Mouse (Mus musculus) bone marrow, adult 2 months (tissue): ENCODE data around the gene Melk. TPM values are rescaled to one million over a fixed set of nuclear protein-coding genes. Genes with fewer than 3 reads are reported as not detected.
A peak's percentile ranks its signal among the peaks of the same experiment; 100 is the strongest.

ENCODE experiments used
- H3K27ac ChIP-seq: fragments of 200-500 bp; 2 replicates; pipeline ENCODE4 v1.5.1; 2012; ENCODE audit warnings: low read depth, mild to moderate bottlenecking, control low read depth, inconsistent platforms, low read length; ENCODE audit not compliant: control insufficient read depth, poor library complexity, insufficient read depth
- H3K4me1 ChIP-seq: fragments of 200-500 bp; 2 replicates; pipeline ENCODE4 v1.6.1; 2011; ENCODE audit warnings: low read length; ENCODE audit not compliant: control insufficient read depth, insufficient read depth
- H3K4me3 ChIP-seq: fragments of 200-500 bp; replicated peaks from 2 replicates; pipeline ENCODE3; 2011; ENCODE audit warnings: mild to moderate bottlenecking, low read depth, low read length, control low read depth; ENCODE audit not compliant: control insufficient read depth
- CTCF ChIP-seq: fragments of 200-500 bp; IDR thresholded peaks from 2 replicates; pipeline ENCODE4 v1.5.1; 2011; ENCODE audit warnings: low read length, control low read depth; ENCODE audit not compliant: control insufficient read depth, insufficient read depth
- POLR2A ChIP-seq: fragments of 200-500 bp; IDR thresholded peaks from 2 replicates; pipeline ENCODE4 v1.6.1; 2011; ENCODE audit warnings: low read depth, mild to moderate bottlenecking, control low read depth, low read length, borderline replicate concordance; ENCODE audit not compliant: control insufficient read depth
- WGBS: fragments of 180-500 bp; shearing (Covaris S2); methylation state at CpG from one replicate; pipeline ENCODE4 v1.1.7; 2018; 5-methylcytosine and 5-hydroxymethylcytosine counted together
- polyA plus RNA-seq: library from polyadenylated mRNA; stranded (reverse); fragments of >200 nt; gene quantifications from 2 replicates; pipeline ENCODE4 v1.2.4, GENCODE M21; 2011; ENCODE audit warnings: low replicate concordance; ENCODE audit not compliant: missing spikeins, insufficient read depth, insufficient read length

The Melk gene
- polyA plus RNA-seq, result 9.8 and 10.8 TPM in 2 replicates

DNA sequence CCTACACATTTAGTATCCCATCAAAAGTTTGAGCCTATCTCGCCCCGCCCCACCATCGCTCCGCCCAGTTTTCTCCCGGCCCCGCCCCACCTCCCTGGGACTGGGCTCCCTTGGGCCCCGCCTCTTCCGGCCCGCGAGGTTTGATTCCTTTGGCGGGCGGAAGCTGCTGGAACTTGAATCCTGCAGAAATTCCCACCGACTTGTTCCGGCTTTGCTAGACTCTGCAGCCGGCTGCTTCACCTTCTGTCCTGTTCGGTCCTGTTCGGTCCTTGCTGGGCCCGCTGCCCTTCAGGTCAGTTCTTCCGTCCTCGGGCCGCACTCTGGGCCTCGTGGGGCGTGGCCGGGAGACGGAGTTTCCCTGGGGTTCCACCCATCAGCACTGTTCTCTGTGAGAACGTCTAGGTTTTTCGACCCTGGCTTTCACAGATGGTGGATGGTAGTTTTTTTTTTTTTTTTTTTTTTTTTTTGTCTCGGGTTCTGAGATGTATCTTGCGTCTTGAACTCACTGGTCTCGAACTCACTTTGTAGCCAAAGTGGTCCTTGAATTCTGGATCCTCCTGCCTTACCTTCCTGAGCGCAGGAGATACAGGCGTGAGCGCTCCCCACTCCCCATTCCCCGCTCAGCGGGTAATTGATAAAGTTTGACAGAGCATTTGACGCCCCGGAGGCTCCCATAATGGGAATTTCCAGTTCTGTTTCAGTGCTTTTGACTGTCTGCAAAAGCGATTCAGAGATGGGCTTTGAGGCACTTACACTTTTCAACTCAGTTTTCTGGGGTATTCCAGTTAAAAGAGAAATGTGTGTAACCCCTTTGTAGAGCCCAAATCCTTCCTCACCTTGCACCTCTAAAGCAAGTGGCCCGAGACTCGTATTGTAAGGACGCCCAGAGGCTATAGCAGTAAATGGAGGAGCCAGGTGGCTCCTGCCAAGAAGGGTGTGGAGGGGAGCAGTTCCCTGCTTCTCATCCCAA lies at the start of gene Melk:
TSS of gene Melk (plus strand) at position 96 of the 970 bp plus-strand sequence.
- Histone ChIP-seq H3K4me1 (no peaks in the 10 kb centered on the region), H3K4me3 (peak within 1 kb of the TSS; percentile 88), H3K27ac (peak within 1 kb of the TSS; percentile 33; the same call in 1 of the 2 replicates)
- WGBS, result 3% methylated on average over 41 of the region's 41 CpGs
- no peak for TF ChIP-seq POLR2A
- no peak for TF ChIP-seq CTCF

DNA sequence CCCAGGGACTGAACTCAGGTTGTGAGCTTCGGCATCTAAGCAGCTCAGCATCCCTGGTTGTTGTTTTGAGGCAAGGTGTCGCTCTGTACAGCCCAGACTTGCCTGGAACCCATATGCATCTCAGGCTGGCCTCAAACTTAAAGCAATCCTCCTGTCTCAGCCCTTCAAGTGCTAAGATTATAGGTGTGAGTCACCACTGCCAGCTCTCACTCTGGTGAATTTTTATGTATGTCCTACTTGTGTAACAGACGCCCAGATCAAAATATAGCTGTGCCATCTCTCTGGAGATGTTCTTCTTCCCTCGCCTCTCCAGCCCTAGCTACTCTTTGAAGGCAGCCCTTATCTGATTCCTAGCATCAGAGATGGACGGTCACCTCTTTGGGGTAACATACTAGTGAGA lies 49.2 kb upstream of the Melk start:
- TF ChIP-seq CTCF (no peak), POLR2A (no peak)
- WGBS, result 69% methylated on average over 5 of the region's 5 CpGs
- Histone ChIP-seq H3K4me1 (no peaks in the 10 kb centered on the region), H3K27ac (no peak overlapping the region), H3K4me3 (no peak overlapping the region)

DNA sequence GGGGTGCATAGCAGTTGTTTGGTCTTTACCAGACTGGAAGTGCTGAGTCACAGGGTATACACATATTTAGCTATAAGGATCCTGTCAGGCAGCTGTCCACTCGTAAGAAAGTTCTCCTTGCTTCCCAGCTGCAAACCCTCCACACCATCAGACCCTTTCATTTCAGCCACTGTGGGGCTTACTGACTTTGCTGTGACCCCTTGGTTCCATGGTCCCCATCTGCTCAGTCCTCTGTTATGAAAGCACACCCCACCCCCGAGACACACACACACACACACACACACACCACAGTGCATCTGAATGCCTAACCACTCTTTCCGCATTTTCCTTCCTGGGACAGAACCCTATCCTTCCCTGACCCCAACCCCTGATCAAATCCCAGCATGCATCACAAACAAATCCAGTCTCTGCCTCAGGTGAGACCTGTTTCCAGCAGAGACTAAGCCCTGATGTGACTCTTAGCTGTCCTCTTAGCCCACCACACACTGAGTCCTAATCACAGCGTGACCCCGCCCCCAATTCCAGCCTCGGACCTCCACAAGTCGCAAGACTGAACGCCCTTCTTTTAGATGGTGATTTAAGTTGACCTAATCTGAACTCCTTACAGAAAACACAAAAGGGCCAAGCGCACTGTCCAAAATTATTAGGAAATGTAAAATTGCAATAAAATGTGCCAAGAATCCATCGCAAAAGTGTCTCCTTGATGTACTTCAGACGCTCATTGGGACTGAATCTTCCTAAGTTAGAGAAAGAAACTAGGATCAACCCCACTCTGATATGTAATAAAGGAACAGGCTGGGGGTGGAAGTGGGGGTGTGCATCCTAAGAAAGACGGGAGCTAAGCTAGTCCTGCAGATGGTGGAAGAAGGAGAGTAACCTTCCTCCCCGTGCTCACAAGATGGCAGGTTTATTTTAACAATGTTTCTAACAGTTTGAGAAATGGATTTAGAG lies 48.4 kb upstream of the Melk start:
- TF ChIP-seq POLR2A (no peak), CTCF (no peak)
- Histone ChIP-seq H3K4me3 (no peak overlapping the region), H3K27ac (no peak overlapping the region), H3K4me1 (no peaks in the 10 kb centered on the region)
- 15% methylated on average over 13 of the region's 13 CpGs for WGBS

DNA sequence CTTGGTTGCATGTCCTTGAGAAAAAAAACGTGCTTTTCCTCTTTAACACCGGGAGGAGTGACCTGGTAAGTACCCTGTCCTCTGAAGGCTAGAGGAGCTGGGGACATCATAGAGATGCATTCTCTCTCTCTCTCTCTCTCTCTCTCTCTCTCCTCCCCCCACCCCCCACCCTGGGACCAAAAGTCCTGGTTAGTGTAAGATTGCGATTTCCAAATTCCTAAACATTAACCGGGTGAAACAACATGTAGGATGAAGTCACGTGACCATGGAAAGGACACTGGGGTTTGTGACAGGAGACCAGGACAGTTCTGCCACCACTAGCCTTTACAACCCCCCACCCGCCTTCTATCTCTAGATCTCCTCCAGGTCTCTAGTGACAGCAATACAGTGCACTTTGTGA lies 47.5 kb upstream of the Melk start:
- Histone ChIP-seq H3K4me3 (no peak overlapping the region), H3K4me1 (no peaks in the 10 kb centered on the region), H3K27ac (no peak overlapping the region)
- 16% methylated on average over 6 of the region's 6 CpGs for WGBS
- no peak for TF ChIP-seq POLR2A
- TF ChIP-seq CTCF, result no peak

DNA sequence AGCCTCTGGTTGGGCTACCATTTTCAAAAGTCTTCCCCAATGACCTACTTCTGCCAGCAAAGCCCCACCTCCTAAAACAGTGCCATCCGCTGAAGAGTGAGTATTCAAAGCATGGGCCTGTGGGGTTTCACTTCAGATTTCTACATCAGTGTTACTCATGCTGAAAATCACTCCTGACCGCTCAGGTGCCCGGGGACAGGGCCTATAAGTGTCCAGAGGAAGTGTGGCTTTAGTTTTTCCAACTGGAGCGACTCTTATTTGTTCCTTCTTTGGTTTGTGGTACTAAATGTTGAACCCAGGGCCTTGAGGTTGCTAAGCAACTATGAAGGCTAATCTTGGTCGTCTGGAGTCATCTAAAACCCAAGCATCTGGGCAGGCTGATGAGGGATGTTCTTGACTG lies 46.1 kb upstream of the Melk start:
- 67% methylated on average over 5 of the region's 5 CpGs for WGBS
- no peak overlapping the region for H3K27ac ChIP-seq
- TF ChIP-seq POLR2A, result no peak
- no peak for TF ChIP-seq CTCF
- no peak overlapping the region for H3K4me3 ChIP-seq
- H3K4me1 ChIP-seq, result no peaks in the 10 kb centered on the region

DNA sequence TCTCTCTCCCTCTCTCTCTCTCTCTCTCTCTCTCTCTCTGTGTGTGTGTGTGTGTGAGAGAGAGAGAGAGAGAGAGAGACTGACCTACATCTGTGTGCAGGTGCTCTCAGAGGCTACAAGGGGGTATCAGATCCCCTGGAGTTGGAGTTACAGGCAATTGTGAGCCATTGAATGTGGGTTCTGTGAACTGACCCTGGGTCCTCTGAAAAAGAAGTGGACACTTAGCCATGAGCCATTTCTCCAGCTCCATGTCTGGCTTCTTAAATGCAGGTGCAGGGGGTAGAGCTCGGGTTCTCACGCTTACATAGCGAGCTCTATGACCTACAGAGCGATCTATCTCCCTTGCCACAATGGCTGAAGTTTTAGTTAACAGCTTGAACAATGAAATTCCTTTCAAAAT lies 41.5 kb upstream of the Melk start:
- WGBS, result 82% methylated on average over 4 of the region's 4 CpGs
- Histone ChIP-seq H3K27ac (no peak overlapping the region), H3K4me3 (no peak overlapping the region), H3K4me1 (no peaks in the 10 kb centered on the region)
- TF ChIP-seq CTCF (no peak), POLR2A (no peak)

DNA sequence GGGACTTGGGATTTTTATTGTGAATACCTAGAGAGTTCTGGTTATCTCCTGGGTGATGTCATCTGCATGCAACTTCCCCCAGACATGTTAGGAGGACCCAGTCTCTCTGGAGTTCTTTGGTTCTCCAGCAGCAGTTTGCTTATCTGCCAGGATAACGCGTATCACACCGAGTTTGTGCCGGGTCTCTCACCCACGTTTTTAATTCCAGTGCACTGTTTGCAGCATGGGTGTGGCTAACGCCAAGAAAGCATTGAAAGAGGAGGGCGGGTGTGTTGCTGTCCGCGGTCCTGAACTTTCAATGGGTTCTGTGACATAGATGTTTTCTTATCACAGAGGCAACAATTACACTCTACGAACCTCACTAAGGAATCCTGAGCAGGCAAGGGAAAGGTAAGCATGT lies 40.4 kb upstream of the Melk start:
- TF ChIP-seq POLR2A (no peak), CTCF (no peak)
- WGBS, result 4% methylated on average over 10 of the region's 10 CpGs
- Histone ChIP-seq H3K27ac (no peak overlapping the region), H3K4me1 (no peaks in the 10 kb centered on the region), H3K4me3 (no peak overlapping the region)

DNA sequence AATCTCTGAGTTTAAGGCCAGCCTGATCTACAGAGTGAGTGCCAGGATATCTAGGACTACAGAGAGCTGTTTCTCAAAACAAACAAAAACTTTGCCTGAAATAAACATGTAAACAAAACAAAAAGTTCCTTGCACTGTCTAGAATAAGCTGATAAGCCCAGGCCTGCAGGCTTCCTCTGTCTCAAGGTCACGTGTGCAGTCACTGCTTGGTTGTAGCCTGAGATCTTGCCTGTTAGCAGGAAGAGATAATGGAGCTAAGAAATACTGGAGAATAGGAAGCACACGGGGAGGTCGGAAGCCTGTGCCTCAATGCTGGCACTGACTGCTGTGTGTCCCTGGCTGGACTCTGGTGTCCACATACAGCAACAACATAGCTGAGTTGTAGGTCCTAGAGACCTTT lies 35.2 kb upstream of the Melk start:
- H3K27ac ChIP-seq, result no peak overlapping the region
- 56% methylated on average over 3 of the region's 3 CpGs for WGBS
- no peak for TF ChIP-seq CTCF
- no peaks in the 10 kb centered on the region for H3K4me1 ChIP-seq
- no peak overlapping the region for H3K4me3 ChIP-seq
